Mouse (Mus musculus) bone marrow macrophage, adult 2 months (primary cell): Measurements from ENCODE around the gene Gm5617. TPM values are rescaled to one million over a fixed set of nuclear protein-coding genes. Genes with fewer than 3 reads are reported as not detected.
A peak's percentile ranks its signal among the peaks of the same experiment; 100 is the strongest.
"Not testable (repeated sequence)": the region's sequence is repeated elsewhere in the genome, so short reads cannot be mapped to it uniquely, and the experiment has no call there.

Source experiments
- H3K27ac ChIP-seq: 2 replicates; pipeline ENCODE4 v1.5.1; 2012; ENCODE audit warnings: low read depth, low read length; ENCODE audit not compliant: insufficient read depth
- H3K4me1 ChIP-seq: 2 replicates; pipeline ENCODE4 v1.6.1; 2012; ENCODE audit warnings: low read length; ENCODE audit not compliant: control insufficient read depth, insufficient read depth
- H3K4me3 ChIP-seq: 2 replicates; pipeline ENCODE4 v1.5.1; 2012; ENCODE audit warnings: mild to moderate bottlenecking, low read length, moderate library complexity; ENCODE audit not compliant: insufficient read depth
- CTCF ChIP-seq: IDR thresholded peaks from 2 replicates; pipeline ENCODE4 v1.5.1; 2012; ENCODE audit warnings: low read depth, mild to moderate bottlenecking, low read length, moderate library complexity
- POLR2A ChIP-seq: IDR thresholded peaks from 2 replicates; pipeline ENCODE4 v1.6.1; 2012; ENCODE audit warnings: mild to moderate bottlenecking, low read depth, low read length, borderline replicate concordance
- polyA plus RNA-seq: library from polyadenylated mRNA; stranded (reverse); fragments of >200 nt; gene quantifications from 2 replicates; pipeline ENCODE4 v1.2.4, GENCODE M21; 2012; ENCODE audit not compliant: missing spikeins, insufficient read depth, insufficient read length

The Gm5617 gene
- polyA plus RNA-seq, 1 experiment: 16.5 TPM

GRCm38 (mm10) chr9:48495548-48495932 lies 298 bp downstream of the Gm5617 start:
- TF ChIP-seq CTCF (no peak), POLR2A (no peak)
- peaks cover 17% of the 10 kb centered on the region for H3K4me1 ChIP-seq
- peak overlapping the region; percentile 76 for H3K27ac ChIP-seq
- peak overlapping the region; percentile 75 for H3K4me3 ChIP-seq

GRCm38 (mm10) chr9:48501192-48501591 lies 6.0 kb downstream of the Gm5617 start:
- no peak for TF ChIP-seq CTCF
- no peak for TF ChIP-seq POLR2A
- no peak overlapping the region for H3K4me3 ChIP-seq
- no peak overlapping the region for H3K27ac ChIP-seq
- H3K4me1 ChIP-seq: peaks cover under 1% of the 10 kb centered on the region

GRCm38 (mm10) chr9:48503001-48503400 lies 7.8 kb downstream of the Gm5617 start:
- no peak for TF ChIP-seq CTCF
- no peak for TF ChIP-seq POLR2A
- Histone ChIP-seq H3K4me1 (peaks cover 6% of the 10 kb centered on the region), H3K27ac (no peak overlapping the region), H3K4me3 (no peak overlapping the region)

- H3K27ac ChIP-seq: no peak overlapping the region
- H3K4me1 ChIP-seq: peaks cover 6% of the 10 kb centered on the region
- H3K4me3 ChIP-seq: no peak overlapping the region
- no peak for TF ChIP-seq CTCF
- TF ChIP-seq POLR2A: no peak
Observed at GRCm38 (mm10) chr9:48504741-48505365, 9.6 kb downstream of the Gm5617 start.

- TF ChIP-seq POLR2A: no peak
- no peak for TF ChIP-seq CTCF
- Histone ChIP-seq H3K4me1 (peaks cover 21% of the 10 kb centered on the region), H3K27ac (0 out of 2 replicates have a peak overlapping the region, but pooled peaks have one; percentile 11), H3K4me3 (no peak overlapping the region)
Observed at GRCm38 (mm10) chr9:48510134-48510533, 14.9 kb downstream of the Gm5617 start.

- Histone ChIP-seq H3K4me1 (peaks cover 17% of the 10 kb centered on the region), H3K27ac (no peak overlapping the region), H3K4me3 (no peak overlapping the region)
- TF ChIP-seq CTCF: no peak
Observed at GRCm38 (mm10) chr9:48515332-48515731, 20.1 kb downstream of the Gm5617 start.

- peaks cover 10% of the 10 kb centered on the region for H3K4me1 ChIP-seq
- H3K27ac ChIP-seq: no peak overlapping the region
- TF ChIP-seq POLR2A (no peak), CTCF (no peak)
- no peak overlapping the region for H3K4me3 ChIP-seq
Observed at GRCm38 (mm10) chr9:48516615-48517371, 21.6 kb downstream of the Gm5617 start.

GRCm38 (mm10) chr9:48517372-48518130 lies 22.3 kb downstream of the Gm5617 start:
- TF ChIP-seq POLR2A (no peak), CTCF (no peak)
- H3K4me1 ChIP-seq: peaks cover 10% of the 10 kb centered on the region
- no peak overlapping the region for H3K27ac ChIP-seq
- H3K4me3 ChIP-seq: no peak overlapping the region

- not testable (repeated sequence) for H3K4me1 ChIP-seq, H3K27ac ChIP-seq, H3K4me3 ChIP-seq
Observed at GRCm38 (mm10) chr9:48520405-48520804, 25.2 kb downstream of the Gm5617 start.

- H3K4me3 ChIP-seq: no peak overlapping the region
- TF ChIP-seq POLR2A (no peak), CTCF (no peak)
- no peak overlapping the region for H3K27ac ChIP-seq
- H3K4me1 ChIP-seq: peaks cover 4% of the 10 kb centered on the region; the same call in 1 of the 2 replicates
Observed at GRCm38 (mm10) chr9:48525566-48525965, 30.3 kb downstream of the Gm5617 start.
